Mouse (Mus musculus): Measurements from ENCODE around the gene Dtnb. TPM values are rescaled to one million over a fixed set of nuclear protein-coding genes. Genes with fewer than 3 reads are reported as not detected.

Dtnb gene
- total RNA-seq, 2 experiments from 2014 or later = 26.3 to 27.3 TPM

DNA sequence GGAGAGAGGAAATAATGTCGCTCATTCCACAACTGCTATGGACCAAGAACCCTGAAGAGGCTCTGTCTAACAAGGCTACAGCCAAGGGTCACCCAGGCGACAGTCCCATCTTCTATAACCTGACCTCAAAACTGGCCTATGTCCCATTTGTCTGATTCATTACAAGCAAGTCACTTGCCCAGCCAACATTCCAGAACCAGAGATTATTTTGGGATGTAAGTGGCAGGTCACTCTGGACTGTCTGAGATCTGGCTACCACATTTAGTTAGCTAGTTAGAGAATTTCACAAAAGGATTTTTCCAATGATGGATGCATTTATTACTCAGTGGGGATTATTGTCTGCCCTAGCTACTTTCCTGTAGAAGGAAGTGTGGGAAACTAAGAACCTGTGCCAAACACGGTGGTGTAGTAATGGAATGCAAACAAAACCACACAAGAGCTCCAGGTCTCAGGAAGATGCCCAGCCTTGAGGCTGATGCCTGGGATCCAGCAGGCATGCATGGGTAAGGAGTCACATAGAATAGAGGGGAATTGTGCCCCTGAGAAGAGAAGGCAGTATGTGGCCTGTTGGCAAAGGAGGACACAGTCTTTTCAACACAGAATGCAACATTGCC, 192.1 kb downstream of the Dtnb start:
- DNase-seq (ENCODE audit: low spot score in 2 of 2) = no peak

DNA sequence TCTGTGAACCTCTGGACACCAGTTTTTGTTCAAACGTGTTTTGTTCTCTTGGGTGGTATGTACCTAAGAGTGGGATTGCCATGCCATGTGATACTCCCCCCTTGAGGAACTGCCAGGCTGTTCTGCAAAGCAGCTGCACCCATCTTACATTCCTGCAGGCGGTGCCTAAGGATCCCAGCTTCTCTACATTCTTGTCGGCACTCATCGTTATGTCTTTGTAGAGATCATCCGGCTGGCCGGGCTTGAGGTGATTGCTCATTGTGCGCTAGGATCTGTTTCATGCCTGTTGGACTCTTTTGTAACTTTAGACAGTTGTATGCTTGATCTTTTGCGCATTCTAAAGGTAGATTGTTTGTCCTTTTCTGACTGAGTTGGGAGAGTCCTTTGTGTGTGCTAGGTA, 195.2 kb downstream of the Dtnb start:
- no peak for DNase-seq (ENCODE audit: low spot score in 2 of 2)

DNA sequence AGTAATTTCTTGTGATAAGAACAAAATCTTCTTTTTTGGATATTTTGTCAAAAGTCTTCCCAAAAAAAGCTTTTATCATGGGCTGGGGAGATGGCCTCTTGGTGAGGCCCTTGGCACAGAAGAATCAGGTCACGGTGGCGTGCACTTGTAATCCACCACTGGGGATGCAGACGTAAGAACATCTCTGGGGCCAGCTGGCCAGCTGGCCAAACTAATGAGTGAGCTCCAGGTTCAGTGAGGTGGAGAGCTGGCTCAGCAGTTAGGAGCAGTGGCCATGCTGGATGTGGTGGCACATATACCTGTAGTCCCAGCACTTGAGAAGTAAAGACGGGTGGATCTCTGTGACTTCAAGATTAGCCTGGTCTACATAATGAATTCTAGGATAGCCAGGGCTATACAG, 196.2 kb downstream of the Dtnb start:
- no peak for DNase-seq (ENCODE audit: low spot score in 2 of 2)

GRCm38 (mm10) chr12:3770546-3770945, 198.4 kb downstream of the Dtnb start:
- DNase-seq (ENCODE audit: low spot score in 2 of 2) = no peak

GRCm38 (mm10) chr12:3771080-3771479, 198.9 kb downstream of the Dtnb start:
- no peak for DNase-seq (ENCODE audit: low spot score in 2 of 2)

DNA sequence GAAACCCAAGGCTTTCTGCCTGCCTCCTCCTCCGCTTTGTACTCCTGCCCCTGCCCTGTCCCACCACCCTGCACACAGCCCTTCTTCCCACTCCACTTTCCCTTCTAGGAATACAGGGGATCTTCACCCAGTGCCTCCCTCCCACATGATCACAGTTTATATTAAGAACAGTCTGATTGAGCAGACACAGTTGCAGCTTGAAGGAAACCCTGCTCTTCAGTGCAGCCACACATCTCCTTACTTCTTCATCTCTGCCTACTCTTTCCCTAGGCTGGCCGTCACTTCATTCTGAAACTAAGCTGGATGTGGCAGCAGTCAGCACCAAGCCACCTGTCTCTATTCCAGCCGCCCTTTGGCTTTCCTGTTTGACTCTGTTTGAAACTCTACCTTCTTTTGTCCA, 201.5 kb downstream of the Dtnb start:
- DNase-seq (ENCODE audit: low spot score in 2 of 2) = no peak

- DNase-seq (ENCODE audit: low spot score in 2 of 2) = no peak
These were observed 203.8 kb downstream of the Dtnb start for GRCm38 (mm10) chr12:3776015-3776414.

GRCm38 (mm10) chr12:3777682-3778081, 205.5 kb downstream of the Dtnb start:
- DNase-seq (ENCODE audit: low spot score in 2 of 2) = no peak

- no peak for DNase-seq (ENCODE audit: low spot score in 2 of 2)
These were observed 206.1 kb downstream of the Dtnb start for GRCm38 (mm10) chr12:3778286-3778685.

DNA sequence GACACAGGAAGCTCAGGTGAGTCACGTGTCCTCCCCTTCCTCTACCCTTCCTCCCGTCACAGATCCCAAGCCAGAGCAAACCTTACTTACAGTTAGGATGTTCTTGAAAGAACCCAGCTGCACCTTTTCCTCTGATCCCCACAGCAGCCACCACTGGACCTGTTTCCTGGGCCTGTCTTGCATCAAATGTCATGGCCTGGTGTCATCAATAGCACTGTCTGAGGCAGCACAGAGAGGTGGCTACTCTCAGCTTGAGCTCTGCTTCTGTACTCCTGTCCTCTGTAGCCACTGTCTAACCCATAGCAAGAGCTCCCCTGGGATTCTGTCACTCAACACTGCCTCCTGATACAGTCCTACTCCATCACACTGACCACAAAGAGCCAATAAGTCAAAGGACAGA, 207.5 kb downstream of the Dtnb start:
- DNase-seq (ENCODE audit: low spot score in 2 of 2) = no peak

- DNase-seq (ENCODE audit: low spot score in 2 of 2) = peak; percentile 65 to 74
These were observed 208.3 kb downstream of the Dtnb start for GRCm38 (mm10) chr12:3780405-3780891.

- DNase-seq (ENCODE audit: low spot score in 2 of 2) = no peak
These were observed 208.8 kb downstream of the Dtnb start for GRCm38 (mm10) chr12:3780931-3781471.

GRCm38 (mm10) chr12:3781482-3781881, 209.3 kb downstream of the Dtnb start:
- DNase-seq (ENCODE audit: low spot score in 2 of 2) = peak; percentile 83 to 93

GRCm38 (mm10) chr12:3783196-3783825, 211.1 kb downstream of the Dtnb start:
- no peak for DNase-seq (ENCODE audit: low spot score in 2 of 2)

DNA sequence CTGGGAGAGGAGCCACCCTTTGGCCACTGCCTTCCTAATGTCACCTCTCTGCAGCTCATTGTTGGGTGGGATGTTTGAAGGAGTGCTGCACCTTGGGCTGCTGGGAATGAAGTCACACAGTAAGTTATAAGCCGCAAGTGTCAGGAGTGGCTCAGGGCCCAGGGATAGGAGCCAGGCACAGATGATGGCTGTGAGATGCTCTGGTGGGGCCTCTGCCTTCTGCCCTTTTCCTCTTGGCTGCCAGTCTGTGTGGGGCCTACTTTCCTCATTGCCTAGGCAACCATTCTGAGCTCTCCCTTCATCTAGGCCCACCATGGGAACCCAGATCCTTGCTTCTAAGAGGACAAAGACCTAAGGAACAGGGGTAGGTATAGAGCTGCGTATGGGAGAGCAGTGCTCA, 212.1 kb downstream of the Dtnb start:
- no peak for DNase-seq (ENCODE audit: low spot score in 2 of 2)

- no peak for DNase-seq (ENCODE audit: low spot score in 2 of 2)
These were observed 212.5 kb downstream of the Dtnb start for GRCm38 (mm10) chr12:3784729-3785128.

GRCm38 (mm10) chr12:3787041-3787440, 214.9 kb downstream of the Dtnb start:
- DNase-seq (ENCODE audit: low spot score in 2 of 2) = no peak

- DNase-seq (ENCODE audit: low spot score in 2 of 2) = no peak
These were observed 215.4 kb downstream of the Dtnb start for GRCm38 (mm10) chr12:3787541-3787940.

DNA sequence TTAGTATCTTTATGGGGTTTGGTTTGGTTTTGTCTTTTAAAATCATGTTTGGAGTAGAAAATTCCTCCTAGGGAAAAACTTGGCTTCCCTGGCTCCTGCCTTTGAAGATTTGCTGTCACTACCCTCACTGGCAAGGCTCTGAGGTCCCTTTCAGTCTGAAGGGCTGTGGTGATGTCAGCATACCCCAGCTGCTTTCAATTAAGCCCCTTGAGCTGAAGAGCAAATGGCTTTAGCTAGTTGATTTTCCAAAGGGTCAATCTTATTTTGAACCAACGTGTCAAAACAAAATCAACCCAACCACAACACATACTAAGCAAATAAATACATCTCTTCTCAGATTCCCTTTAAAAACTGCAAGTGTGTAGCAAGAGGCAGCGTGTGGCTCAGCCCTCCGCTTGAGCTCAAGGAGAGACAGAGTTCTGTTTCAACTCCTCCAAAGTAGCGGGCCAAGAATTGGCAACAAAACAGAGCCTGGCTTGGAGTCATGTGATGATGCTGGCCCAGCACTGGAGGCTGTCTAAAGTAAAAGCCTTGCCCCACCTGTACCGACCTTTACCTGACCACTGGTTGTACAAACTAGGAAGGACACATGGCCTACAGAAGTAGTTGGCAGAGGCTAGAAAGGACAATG, 216.4 kb downstream of the Dtnb start:
- no peak for DNase-seq (ENCODE audit: low spot score in 2 of 2)

DNA sequence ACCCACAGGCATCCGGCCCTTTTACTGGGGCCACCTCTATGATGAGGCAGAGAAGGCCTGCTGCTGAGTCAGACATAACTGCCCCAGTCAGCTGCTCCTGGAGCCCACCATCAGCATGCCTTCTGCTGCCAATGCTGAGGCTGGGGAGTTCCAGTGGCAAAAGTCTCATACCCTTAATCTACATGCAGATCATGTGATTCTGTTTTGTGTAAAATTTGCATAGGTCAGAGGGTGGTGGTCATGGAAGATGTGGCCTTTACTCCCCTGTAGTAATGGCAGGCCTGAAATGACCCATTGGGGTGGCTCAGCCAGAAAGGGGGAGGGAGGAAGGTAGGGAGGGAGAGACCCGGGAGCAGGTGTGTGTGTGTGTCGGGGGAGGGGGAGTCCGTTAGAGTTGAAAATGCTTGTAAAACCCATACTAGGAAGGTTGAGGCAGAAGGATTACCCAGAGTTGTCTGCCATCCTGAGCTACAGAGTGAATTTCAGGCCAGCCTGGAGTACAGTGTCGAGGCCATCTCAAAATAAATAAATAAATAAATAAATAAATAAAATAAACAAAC, 217.5 kb downstream of the Dtnb start:
- no peak for DNase-seq (ENCODE audit: low spot score in 2 of 2)

DNA sequence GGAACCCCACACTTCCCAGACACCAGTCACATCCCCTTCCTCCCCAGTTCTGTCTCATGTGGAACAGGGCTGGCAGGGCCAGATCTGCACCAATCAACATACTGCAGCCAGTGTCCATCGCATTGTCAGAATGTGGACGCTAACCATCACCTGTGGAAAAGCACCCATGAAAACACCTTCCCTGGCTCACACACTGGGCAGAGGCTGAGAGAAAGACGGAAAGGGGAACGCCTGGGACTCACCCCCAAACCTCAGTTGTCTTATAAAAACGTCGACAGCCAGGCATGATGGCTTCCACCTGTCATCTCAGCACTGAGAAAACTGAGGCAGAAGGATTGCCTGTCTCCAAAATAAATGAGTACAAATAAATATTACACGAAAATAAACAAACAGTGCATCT, 219.1 kb downstream of the Dtnb start:
- no peak for DNase-seq (ENCODE audit: low spot score in 2 of 2)

DNA sequence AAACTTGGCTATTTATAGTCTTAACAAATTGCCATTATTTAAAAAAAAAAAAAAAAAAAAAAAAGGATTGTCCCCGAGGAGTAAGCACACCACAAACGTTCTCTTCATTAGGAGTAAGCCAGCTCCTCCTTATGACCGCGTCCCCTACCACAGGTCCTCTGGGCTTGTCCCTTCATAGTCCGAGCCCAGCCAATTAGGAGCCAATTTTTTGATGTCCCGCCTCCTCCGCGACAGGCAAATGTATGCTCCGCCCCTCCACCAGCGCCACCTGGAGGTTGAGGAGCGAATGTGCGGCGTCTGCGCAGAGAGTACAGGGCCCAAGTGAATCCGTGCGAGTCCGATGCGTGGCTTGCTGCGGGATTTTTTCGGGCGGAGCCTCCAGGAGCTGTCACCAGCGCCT, 219.6 kb downstream of the Dtnb start:
- peak; percentile 95 to 98 for DNase-seq (ENCODE audit: low spot score in 2 of 2)

Data from adrenal gland, adult 18-20 months (tissue).